Mouse (Mus musculus) lung, adult 2 months (tissue): ENCODE results near the gene Scgb1a1.

Experiments used
- CTCF ChIP-seq: fragments of 200-500 bp; IDR thresholded peaks from 2 replicates; pipeline ENCODE4 v1.5.1; 2011; ENCODE audit warnings: mild to moderate bottlenecking, low read length, control low read depth; ENCODE audit not compliant: insufficient read depth
- POLR2A ChIP-seq: fragments of 200-500 bp; IDR thresholded peaks from 2 replicates; pipeline ENCODE4 v1.6.1; 2011; ENCODE audit warnings: low read depth, mild to moderate bottlenecking, control low read depth, low read length, borderline replicate concordance; ENCODE audit errors: extremely low read depth

- TF ChIP-seq POLR2A (no peak), CTCF (no peak)
Measured at GRCm38 (mm10) chr19:9108536-9108935, 20.8 kb upstream of the Scgb1a1 start.
